Mouse (Mus musculus) adrenal gland, postnatal 25 days (tissue): ENCODE measurements around the gene Ferd3l. TPM values are rescaled to one million over a fixed set of nuclear protein-coding genes. Genes with fewer than 3 reads are reported as not detected.

ENCODE experiments used
- DNase-seq: peaks from one replicate; pipeline ENCODE4 v3.0.0; 2021; ENCODE audit warnings: mixed read lengths
- long read RNA-seq: library from polyadenylated mRNA; stranded (forward); transcript quantifications from one replicate; pipeline ENCODE4 v2.0.0, GENCODE M21; 2021
- total RNA-seq: library from RNA; stranded (reverse); gene quantifications from 2 replicates; pipeline ENCODE4 v1.2.3, GENCODE M21; 2021

The Ferd3l gene
- total RNA-seq, result not detected in 2 replicates
- long read RNA-seq, result 0 reads

- no peak for DNase-seq
Observed at GRCm38 (mm10) chr12:33928331-33929192, at the start of gene Ferd3l. Gene Ferd3l (plus strand): TSS chr12:33928425.

GRCm38 (mm10) chr12:33893956-33894355 lies 34.3 kb upstream of the Ferd3l start:
- DNase-seq, result peak; percentile 28

GRCm38 (mm10) chr12:33894621-33895020 lies 33.6 kb upstream of the Ferd3l start:
- no peak for DNase-seq

GRCm38 (mm10) chr12:33926751-33927150 lies 1.5 kb upstream of the Ferd3l start:
- no peak for DNase-seq

- DNase-seq, result no peak
Observed at GRCm38 (mm10) chr12:33927334-33928098, 709 bp upstream of the Ferd3l start.

GRCm38 (mm10) chr12:33952843-33953242 lies 24.6 kb downstream of the Ferd3l start:
- DNase-seq, result no peak

- DNase-seq, result no peak
Observed at GRCm38 (mm10) chr12:33954931-33955565, 26.8 kb downstream of the Ferd3l start.

- peak; percentile 9 for DNase-seq
Observed at GRCm38 (mm10) chr12:33955606-33956295, 27.5 kb downstream of the Ferd3l start.

- DNase-seq, result peak; percentile 13
Observed at GRCm38 (mm10) chr12:33956576-33957399, 28.6 kb downstream of the Ferd3l start.

- peak; percentile 62 for DNase-seq
Observed at GRCm38 (mm10) chr12:33957400-33958240, 29.4 kb downstream of the Ferd3l start, which contains the start of gene Twist1. Gene Twist1 (plus strand): TSS chr12:33957671.

GRCm38 (mm10) chr12:33958241-33959194 lies 30.3 kb downstream of the Ferd3l start:
- DNase-seq, result peak; percentile 13

GRCm38 (mm10) chr12:33959206-33959605 lies 31.0 kb downstream of the Ferd3l start:
- DNase-seq, result no peak

GRCm38 (mm10) chr12:33959846-33960245 lies 31.6 kb downstream of the Ferd3l start:
- no peak for DNase-seq

GRCm38 (mm10) chr12:33961013-33961412 lies 32.8 kb downstream of the Ferd3l start:
- no peak for DNase-seq

GRCm38 (mm10) chr12:33962118-33962772 lies 34.0 kb downstream of the Ferd3l start:
- DNase-seq, result no peak

- no peak for DNase-seq
Observed at GRCm38 (mm10) chr12:33962773-33963130, 34.5 kb downstream of the Ferd3l start.

GRCm38 (mm10) chr12:33963671-33964369 lies 35.6 kb downstream of the Ferd3l start:
- DNase-seq, result no peak

GRCm38 (mm10) chr12:33964427-33964826 lies 36.2 kb downstream of the Ferd3l start:
- no peak for DNase-seq
